Mouse (Mus musculus): ENCODE data around the gene Pfkfb3. TPM values are rescaled to one million over a fixed set of nuclear protein-coding genes. Genes with fewer than 3 reads are reported as not detected.
"Not testable (repeated sequence)": the region's sequence is repeated elsewhere in the genome, so short reads cannot be mapped to it uniquely, and the experiment has no call there.

The Pfkfb3 gene
- polyA plus RNA-seq, 2 experiments: 11.4 to 19.6 TPM

- ATAC-seq (ENCODE audit: low FRiP score, low read depth): peak; percentile 47; the same call in 1 of the 2 replicates
- H3K9ac ChIP-seq (ENCODE audit: low read depth, low read length, severe bottlenecking): no peak overlapping the region
Measured at GRCm38 (mm10) chr2:11542640-11543039, 11.2 kb downstream of the Pfkfb3 start.

GRCm38 (mm10) chr2:11542121-11542520, 11.8 kb downstream of the Pfkfb3 start:
- H3K27me3 ChIP-seq (ENCODE audit: control insufficient read depth, insufficient read depth, low read length): no peaks in the 10 kb centered on the region
- no peak for TF ChIP-seq POLR2A (IDR thresholded peaks at IDR 0.05; ENCODE audit: borderline replicate concordance, extremely low read depth, insufficient read depth, insufficient read length)
- H3K36me3 ChIP-seq (ENCODE audit: control insufficient read depth, insufficient read depth, low read length): no peaks in the 10 kb centered on the region
- no peak overlapping the region for H3K4me2 ChIP-seq (replicated peaks; ENCODE audit: low read depth, low read length, severe bottlenecking)
- WGBS: 94% methylated on average over 1 of the region's 1 CpGs
- no peaks in the 10 kb centered on the region for H3K9me3 ChIP-seq (ENCODE audit: control insufficient read depth, low read length)
- ATAC-seq (ENCODE audit: low FRiP score, low read depth): no peak
- no peaks in the 10 kb centered on the region for H3K4me1 ChIP-seq (ENCODE audit: control insufficient read depth, insufficient read depth, low read length)
- no peak for DNase-seq (ENCODE audit: low spot score)
- H3K9ac ChIP-seq (ENCODE audit: low read depth, low read length, severe bottlenecking): no peak overlapping the region
- H3K27ac ChIP-seq (replicated peaks; ENCODE audit: low read depth, low read length): no peak overlapping the region
- H3K4me3 ChIP-seq (replicated peaks; ENCODE audit: low read length): no peak overlapping the region

More at GRCm38 (mm10) chr2:11542640-11543039, 11.2 kb downstream of the Pfkfb3 start:
- DNase-seq (ENCODE audit: low spot score): peak; percentile 63
- Histone ChIP-seq H3K4me3 (replicated peaks; ENCODE audit: low read length) (no peak overlapping the region), H3K4me1 (ENCODE audit: control insufficient read depth, insufficient read depth, low read length) (no peaks in the 10 kb centered on the region), H3K27me3 (ENCODE audit: control insufficient read depth, insufficient read depth, low read length) (no peaks in the 10 kb centered on the region), H3K27ac (replicated peaks; ENCODE audit: low read depth, low read length) (no peak overlapping the region), H3K4me2 (replicated peaks; ENCODE audit: low read depth, low read length, severe bottlenecking) (no peak overlapping the region), H3K36me3 (ENCODE audit: control insufficient read depth, insufficient read depth, low read length) (no peaks in the 10 kb centered on the region), H3K9me3 (ENCODE audit: control insufficient read depth, low read length) (no peaks in the 10 kb centered on the region)
- TF ChIP-seq POLR2A (IDR thresholded peaks at IDR 0.05; ENCODE audit: borderline replicate concordance, extremely low read depth, insufficient read depth, insufficient read length): no peak
- WGBS: 79% methylated on average over 1 of the region's 1 CpGs

GRCm38 (mm10) chr2:11541528-11541927, 12.3 kb downstream of the Pfkfb3 start:
- ATAC-seq (ENCODE audit: low FRiP score, low read depth); H3K27ac ChIP-seq (replicated peaks; ENCODE audit: low read depth, low read length); H3K36me3 ChIP-seq (ENCODE audit: control insufficient read depth, insufficient read depth, low read length); H3K9me3 ChIP-seq (ENCODE audit: control insufficient read depth, low read length); DNase-seq (ENCODE audit: low spot score); H3K4me1 ChIP-seq (ENCODE audit: control insufficient read depth, insufficient read depth, low read length); H3K4me3 ChIP-seq (replicated peaks; ENCODE audit: low read length); H3K4me2 ChIP-seq (replicated peaks; ENCODE audit: low read depth, low read length, severe bottlenecking); H3K27me3 ChIP-seq (ENCODE audit: control insufficient read depth, insufficient read depth, low read length); H3K9ac ChIP-seq (ENCODE audit: low read depth, low read length, severe bottlenecking): not testable (repeated sequence)
- WGBS: 20% methylated on average over 1 of the region's 1 CpGs

- H3K36me3 ChIP-seq (ENCODE audit: control insufficient read depth, insufficient read depth, low read length): no peaks in the 10 kb centered on the region
- no peaks in the 10 kb centered on the region for H3K27me3 ChIP-seq (ENCODE audit: control insufficient read depth, insufficient read depth, low read length)
- WGBS: 66% methylated on average over 8 of the region's 8 CpGs
- H3K27ac ChIP-seq (replicated peaks; ENCODE audit: low read depth, low read length): no peak overlapping the region
- no peak overlapping the region for H3K9ac ChIP-seq (ENCODE audit: low read depth, low read length, severe bottlenecking)
- H3K4me2 ChIP-seq (replicated peaks; ENCODE audit: low read depth, low read length, severe bottlenecking): peak overlapping the region; percentile 87
- no peak for TF ChIP-seq POLR2A (IDR thresholded peaks at IDR 0.05; ENCODE audit: borderline replicate concordance, extremely low read depth, insufficient read depth, insufficient read length)
- ATAC-seq (ENCODE audit: low FRiP score, low read depth): no peak
- H3K4me3 ChIP-seq (replicated peaks; ENCODE audit: low read length): peak overlapping the region; percentile 45
- no peak for DNase-seq (ENCODE audit: low spot score)
- no peaks in the 10 kb centered on the region for H3K9me3 ChIP-seq (ENCODE audit: control insufficient read depth, low read length)
- H3K4me1 ChIP-seq (ENCODE audit: control insufficient read depth, insufficient read depth, low read length): 0 out of 2 replicates have a peak, but pooled peaks cover 2% of the 10 kb centered on the region
Measured at GRCm38 (mm10) chr2:11535966-11536365, 17.9 kb downstream of the Pfkfb3 start.

- H3K36me3 ChIP-seq (ENCODE audit: control insufficient read depth, insufficient read depth, low read length): no peaks in the 10 kb centered on the region
- H3K9me3 ChIP-seq (ENCODE audit: control insufficient read depth, low read length): no peaks in the 10 kb centered on the region
- TF ChIP-seq POLR2A (IDR thresholded peaks at IDR 0.05; ENCODE audit: borderline replicate concordance, extremely low read depth, insufficient read depth, insufficient read length): no peak
- 0 out of 2 replicates have a peak, but pooled peaks cover 2% of the 10 kb centered on the region for H3K4me1 ChIP-seq (ENCODE audit: control insufficient read depth, insufficient read depth, low read length)
- H3K4me3 ChIP-seq (replicated peaks; ENCODE audit: low read length): peak overlapping the region; percentile 45
- DNase-seq (ENCODE audit: low spot score) (peak; percentile 89), ATAC-seq (ENCODE audit: low FRiP score, low read depth) (peak; percentile 96)
- peak overlapping the region; percentile 87 for H3K4me2 ChIP-seq (replicated peaks; ENCODE audit: low read depth, low read length, severe bottlenecking)
- no peaks in the 10 kb centered on the region for H3K27me3 ChIP-seq (ENCODE audit: control insufficient read depth, insufficient read depth, low read length)
- 1% methylated on average over 32 of the region's 32 CpGs for WGBS
- H3K27ac ChIP-seq (replicated peaks; ENCODE audit: low read depth, low read length): no peak overlapping the region
- H3K9ac ChIP-seq (ENCODE audit: low read depth, low read length, severe bottlenecking): peak overlapping the region; percentile 59
Measured at GRCm38 (mm10) chr2:11535412-11535928, 18.4 kb downstream of the Pfkfb3 start.
